Mouse (Mus musculus): ENCODE results near the gene Cog8.

GRCm38 (mm10) chr8:107023479-107023878, 33.0 kb downstream of the Cog8 start:
- no peak for TF ChIP-seq POLR2A (IDR thresholded peaks at IDR 0.05; ENCODE audit: insufficient read depth, low read length)
- no peak for TF ChIP-seq EP300 (IDR thresholded peaks at IDR 0.05; ENCODE audit: insufficient read depth, low read depth, low read length)
